Mouse (Mus musculus) thymus, postnatal 10 days (tissue): ENCODE measurements at regions not wholly inside any gene's neighbourhood (a gene's known extent, or its start where the extent isn't known, plus 50 kb on each side); places are given as distances from the start of the nearest gene placed in this dataset.
"Not testable (repeated sequence)": the region's sequence is repeated elsewhere in the genome, so short reads cannot be mapped to it uniquely, and the experiment has no call there.

ENCODE experiments used
- DNase-seq, 2 experiments: peaks; one replicate each; pipeline ENCODE4 v3.0.0; 2021; ENCODE audit warnings: low spot score in 2 of 2

- not testable (repeated sequence) for DNase-seq
Observed at GRCm38 (mm10) chr6:37747793-37748192, 122.8 kb upstream of the Trim24 start.

DNA sequence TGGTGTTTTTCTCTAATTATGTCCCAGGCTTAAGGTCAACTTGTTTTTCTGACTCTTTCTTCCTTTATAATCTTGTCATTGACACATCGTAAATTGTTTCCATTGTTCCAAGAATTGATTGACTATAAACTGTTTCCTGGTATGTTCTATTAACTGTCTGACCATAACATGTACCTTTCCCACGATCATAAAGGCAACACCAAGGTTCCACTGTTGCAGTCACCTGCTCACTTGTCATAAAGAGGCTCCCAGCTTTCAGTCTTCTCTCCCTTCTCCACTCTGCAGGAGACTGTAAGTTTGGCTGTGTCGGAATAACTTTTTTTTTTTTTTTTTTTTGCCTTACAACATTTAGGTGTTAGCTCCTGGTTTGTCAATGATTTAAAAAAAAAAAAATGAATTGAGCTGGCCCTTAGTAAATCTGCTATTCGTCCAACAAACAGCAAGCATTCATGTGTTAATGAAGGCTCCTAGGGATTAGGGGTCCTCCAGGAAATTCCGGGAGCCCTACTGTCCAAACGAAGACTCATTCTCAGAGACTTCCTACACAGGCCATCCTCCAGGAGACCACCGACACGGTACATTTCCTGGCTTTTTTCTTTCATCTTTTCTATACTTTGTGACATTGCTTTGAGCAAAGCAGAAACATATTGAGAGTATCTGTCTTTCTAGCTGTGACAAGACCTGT lies 122.2 kb upstream of the Trim24 start:
- no peak for DNase-seq

DNA sequence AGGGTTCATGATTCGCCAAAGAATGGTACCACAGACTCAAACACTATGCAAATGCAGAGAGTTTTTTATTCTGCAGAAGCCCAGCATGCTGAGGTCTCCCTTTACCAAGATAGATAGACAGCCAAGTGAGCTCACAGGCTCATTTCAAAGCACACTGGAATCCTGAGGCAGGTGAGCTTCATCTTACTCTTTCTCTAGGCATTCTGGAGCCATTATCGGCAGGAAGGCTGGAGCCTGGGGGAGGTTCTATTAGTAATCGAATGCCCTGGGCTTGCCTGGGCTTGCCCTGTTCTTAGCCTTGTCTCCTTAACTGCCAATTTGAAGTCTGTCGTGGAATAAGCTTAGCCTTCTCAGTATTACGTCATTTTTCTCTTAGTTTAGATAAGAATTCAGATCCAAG lies 121.6 kb upstream of the Trim24 start:
- DNase-seq, result no peak

DNA sequence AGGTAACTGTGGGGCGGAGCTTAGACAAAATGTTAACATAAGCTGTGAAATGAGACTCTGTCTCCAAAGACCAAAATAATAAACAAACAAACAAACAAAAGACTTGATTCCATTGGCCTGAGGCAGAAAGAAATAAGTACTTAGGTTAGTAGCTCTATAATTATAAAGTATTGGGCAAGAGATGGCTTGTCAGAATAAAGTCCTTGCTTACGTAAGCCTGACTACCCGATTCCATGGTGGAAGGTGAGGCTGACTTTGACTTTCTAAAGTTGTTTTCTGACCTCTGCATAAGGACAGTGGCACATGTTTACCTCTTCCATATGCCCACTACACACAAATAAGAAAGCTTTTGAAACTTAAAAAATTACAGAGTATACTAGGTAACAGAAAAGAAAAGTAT lies 120.3 kb upstream of the Trim24 start:
- DNase-seq, result no peak

- no peak for DNase-seq
Observed at GRCm38 (mm10) chr6:37751701-37752100, 118.9 kb upstream of the Trim24 start.

GRCm38 (mm10) chr6:37761003-37761402 lies 109.6 kb upstream of the Trim24 start:
- DNase-seq, result not testable (repeated sequence)

- no peak for DNase-seq
Observed at GRCm38 (mm10) chr6:37763036-37763435, 107.6 kb upstream of the Trim24 start.

- no peak for DNase-seq
Observed at GRCm38 (mm10) chr6:37767690-37768089, 102.9 kb upstream of the Trim24 start.

DNA sequence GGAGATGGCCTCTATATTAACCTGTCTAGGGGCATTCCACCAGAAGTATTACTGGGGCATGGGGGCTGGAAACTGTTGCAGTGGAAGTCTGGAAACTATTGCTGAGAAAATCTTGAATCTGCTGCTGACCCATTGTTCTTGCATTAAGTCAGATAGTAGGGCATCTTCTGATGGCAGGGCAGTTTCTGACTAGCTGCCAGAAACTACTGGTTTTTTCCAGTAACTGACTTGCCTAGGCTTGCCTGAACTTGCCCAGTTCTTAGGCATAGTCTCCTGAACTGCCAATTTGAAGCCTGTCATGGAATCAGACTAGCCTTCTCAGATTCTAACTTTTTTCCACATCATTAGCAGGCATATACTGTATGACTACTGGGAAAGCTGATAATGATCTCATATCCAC lies 97.3 kb upstream of the Trim24 start:
- DNase-seq, result no peak

GRCm38 (mm10) chr6:37775151-37775550 lies 95.5 kb upstream of the Trim24 start:
- DNase-seq, result no peak

GRCm38 (mm10) chr6:37779893-37780292 lies 90.7 kb upstream of the Trim24 start:
- DNase-seq, result no peak

DNA sequence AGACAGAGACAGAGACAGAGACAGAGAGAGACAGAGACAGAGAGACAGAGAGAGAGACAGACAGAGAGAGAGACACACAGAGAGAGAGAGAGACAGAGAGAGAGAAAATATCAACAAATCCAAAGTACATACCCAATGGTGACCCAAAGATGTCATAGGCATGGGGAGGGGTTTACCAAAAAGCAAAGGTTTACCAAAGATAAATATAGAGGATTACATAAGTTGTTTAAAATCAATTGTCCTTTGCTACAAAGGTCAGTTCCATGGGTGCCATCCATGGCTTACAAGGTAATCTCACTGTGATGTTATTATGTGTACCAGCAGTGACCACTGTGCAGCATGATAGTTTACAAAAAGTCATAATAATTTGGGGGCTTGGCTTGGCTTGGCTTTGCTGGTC lies 88.7 kb upstream of the Trim24 start:
- no peak for DNase-seq

DNA sequence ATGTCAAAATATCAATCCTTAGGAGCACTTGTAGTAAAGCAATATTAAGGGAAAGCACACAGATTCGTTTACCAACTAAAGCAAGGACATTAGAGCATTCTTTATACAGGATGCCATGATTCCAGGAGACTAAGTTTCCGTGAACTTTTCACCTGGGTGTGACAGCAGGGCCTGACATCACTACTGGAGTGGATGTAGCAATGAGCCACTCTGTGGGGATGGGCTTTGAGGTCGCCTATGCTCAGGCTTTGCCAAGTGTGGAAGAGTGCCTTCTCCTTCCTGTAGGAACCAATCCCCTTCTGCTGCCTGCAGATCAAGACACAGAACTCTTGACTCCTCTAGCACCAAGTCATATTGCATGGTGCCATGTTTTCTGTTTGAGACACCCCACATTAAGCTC lies 85.3 kb upstream of the Trim24 start:
- not testable (repeated sequence) for DNase-seq

DNA sequence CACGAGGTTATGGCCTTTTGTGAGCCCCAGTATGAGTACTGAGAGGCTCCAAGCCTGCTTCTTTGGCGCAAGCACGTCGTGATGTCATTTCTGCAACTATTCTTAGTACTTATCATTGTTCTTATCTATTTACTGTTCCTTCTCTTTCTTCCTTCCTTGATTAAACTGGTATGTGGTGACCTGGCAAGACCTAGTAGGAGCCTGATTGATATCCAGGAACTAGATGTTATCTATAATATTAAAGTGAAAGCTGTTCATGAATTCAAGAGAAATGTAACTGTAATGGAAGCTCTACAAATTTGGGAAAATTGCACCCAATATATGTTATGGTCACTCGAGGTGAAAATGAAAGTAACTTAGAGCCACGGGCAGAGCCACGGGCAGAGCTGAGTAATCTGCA lies 84.9 kb upstream of the Trim24 start:
- DNase-seq, result no peak

DNA sequence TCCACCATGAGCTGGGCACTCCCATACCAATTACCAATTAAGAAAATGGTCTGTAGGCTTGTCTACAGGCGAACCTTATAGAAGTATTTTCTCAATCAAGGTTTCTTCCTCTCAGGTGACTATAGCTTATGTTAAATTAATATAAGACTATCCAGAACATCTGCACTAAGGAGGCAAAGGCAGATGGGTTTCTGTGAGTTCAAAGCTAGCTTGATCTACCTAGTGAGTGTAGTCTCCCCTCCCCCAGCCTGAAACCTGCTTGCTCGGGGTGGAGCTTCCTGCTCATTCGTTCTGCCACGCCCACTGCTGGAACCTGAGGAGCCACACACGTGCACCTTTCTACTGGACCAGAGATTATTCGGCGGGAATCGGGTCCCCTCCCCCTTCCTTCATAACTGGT lies 82.8 kb upstream of the Trim24 start:
- not testable (repeated sequence) for DNase-seq

DNA sequence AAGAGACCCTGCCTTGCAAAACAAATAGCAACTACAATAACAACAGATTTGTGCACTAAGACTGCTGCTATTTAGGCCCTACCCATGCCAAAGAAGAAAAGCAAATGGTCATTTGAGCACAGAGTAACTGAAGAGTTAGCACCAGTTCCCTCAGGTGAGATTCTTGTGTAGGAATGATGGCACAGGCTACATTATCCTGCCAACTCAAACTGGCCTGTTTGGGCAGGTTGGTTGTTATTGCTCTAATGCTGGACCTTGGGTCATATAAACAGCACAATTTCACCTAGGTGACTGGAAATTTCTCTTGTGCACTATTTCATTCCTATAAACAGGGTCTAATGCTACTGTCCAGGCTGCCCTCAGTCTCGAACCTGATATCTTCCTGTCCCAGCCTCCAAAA lies 79.7 kb upstream of the Trim24 start:
- DNase-seq, result no peak

DNA sequence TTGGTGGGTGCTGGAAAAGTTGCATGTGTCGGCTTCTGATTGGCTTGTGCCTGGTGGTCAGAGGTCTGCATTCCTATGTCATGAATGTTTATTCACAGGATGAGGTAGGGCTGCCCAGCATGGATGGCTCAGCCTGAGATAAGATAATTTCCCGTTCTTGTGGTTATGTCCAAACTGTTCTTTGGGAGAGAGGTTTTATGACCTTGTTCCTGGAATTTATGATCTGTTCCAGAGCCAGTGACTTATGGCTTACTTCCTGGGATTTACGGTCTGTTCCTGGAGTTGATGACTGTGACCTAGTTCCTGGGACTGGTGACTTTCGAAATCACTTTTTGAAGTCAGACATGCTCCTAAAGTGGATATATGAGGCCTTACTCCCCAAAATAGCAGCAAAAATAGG lies 76.4 kb upstream of the Trim24 start:
- DNase-seq, result no peak

GRCm38 (mm10) chr6:37795001-37795400 lies 75.6 kb upstream of the Trim24 start:
- DNase-seq, result no peak

DNA sequence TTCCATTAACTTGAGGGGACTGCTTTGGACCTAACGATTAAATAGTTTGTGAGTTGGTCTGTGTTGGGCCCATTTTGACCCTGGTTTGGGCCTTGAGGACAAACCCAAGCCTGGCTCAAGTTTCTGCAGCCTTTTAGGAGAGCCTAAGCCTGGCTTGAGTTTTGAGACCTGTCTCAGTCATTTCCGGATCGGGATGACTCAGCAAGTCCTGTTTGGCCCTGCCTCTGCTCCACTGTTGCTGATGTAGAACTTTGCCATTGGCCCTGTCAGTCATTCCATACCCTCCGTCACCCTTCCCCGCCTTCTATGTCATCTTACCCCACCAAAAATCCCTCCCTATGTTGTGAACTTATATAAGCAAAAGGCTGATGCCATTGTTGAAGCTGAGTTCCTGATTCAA lies 67.4 kb upstream of the Trim24 start:
- DNase-seq, result no peak

GRCm38 (mm10) chr6:37805896-37806295 lies 64.7 kb upstream of the Trim24 start:
- not testable (repeated sequence) for DNase-seq

DNA sequence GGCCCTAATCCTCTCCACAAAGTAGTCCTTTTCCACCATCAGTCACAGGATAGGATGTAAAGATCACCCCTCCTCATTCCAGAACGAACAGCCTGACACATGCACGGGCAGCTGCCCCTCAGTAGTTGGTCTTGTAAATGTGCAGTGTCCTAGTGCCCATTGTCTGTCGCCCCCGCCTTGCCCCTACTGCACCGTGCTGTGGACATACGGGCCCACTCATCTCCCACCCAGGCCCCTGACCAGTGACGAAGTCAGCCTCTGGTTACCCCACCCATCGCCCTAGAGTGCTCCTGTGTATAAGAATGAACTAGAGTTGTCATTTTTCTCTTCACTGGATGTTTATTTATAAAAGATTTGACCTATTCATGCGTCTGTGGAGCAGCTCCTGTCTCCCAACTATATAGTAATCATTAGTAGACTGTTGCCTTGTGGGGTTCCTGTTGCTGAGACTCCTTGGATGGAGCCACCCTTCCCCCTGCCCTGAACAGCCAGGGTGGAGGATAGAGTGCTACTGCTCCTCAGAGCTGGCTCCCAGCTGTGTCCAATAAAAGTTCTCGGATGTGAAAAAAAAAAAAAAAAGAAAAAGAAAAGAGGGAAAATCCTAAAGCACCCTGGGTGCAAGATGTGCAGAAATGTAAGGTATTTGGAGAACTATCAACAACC lies 64.0 kb upstream of the Trim24 start:
- DNase-seq, result not testable (repeated sequence)

DNA sequence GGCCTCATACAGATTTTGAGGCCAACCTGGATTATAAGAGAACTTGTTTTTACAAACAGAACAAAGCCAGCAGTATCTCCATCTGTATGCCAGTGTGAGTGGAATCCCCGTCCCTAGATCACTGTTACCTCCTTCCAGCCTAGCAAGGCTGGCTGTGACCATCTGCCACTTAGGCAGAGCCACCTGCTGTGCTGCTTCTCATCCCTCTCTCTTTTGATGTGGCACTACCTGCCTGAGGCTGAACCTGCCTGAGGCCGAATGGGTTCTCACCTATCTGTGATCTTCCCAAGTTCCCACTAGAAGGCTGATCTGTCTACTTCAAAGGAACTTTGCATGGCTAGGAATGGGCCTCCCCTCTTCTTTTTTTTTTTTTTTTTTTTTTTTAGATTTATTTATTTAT lies 55.4 kb upstream of the Trim24 start:
- peak; percentile 11 to 14 for DNase-seq
